Mouse (Mus musculus): ENCODE results near the gene Gsto1.
"Not testable (repeated sequence)": the region's sequence is repeated elsewhere in the genome, so short reads cannot be mapped to it uniquely, and the experiment has no call there.

The Gsto1 gene

GRCm38 (mm10) chr19:47854796-47855783 is at the start of gene Gsto1:
TSS of gene Gsto1 (plus strand) at chr19:47854970.
- in situ Hi-C loops (cut with MboI, MseI) = no loop called here

GRCm38 (mm10) chr19:47812091-47812490 is 42.7 kb upstream of the Gsto1 start:
- in situ Hi-C loops (cut with MboI, MseI) = no loop called here

- in situ Hi-C loops (cut with MboI, MseI) = no loop called here
Measured at GRCm38 (mm10) chr19:47814721-47815120, 40.0 kb upstream of the Gsto1 start.

- in situ Hi-C loops (cut with MboI, MseI) = no loop called here
Measured at GRCm38 (mm10) chr19:47817692-47818091, 37.1 kb upstream of the Gsto1 start.

- in situ Hi-C loops (cut with MboI, MseI) = loop anchor here (10.0 kb wide), 1 partner anchor 316 kb away; no protein-coding TSS in a partner anchor
Measured at GRCm38 (mm10) chr19:47820832-47821493, 33.8 kb upstream of the Gsto1 start.

GRCm38 (mm10) chr19:47821494-47821872 is 33.3 kb upstream of the Gsto1 start:
- in situ Hi-C loops (cut with MboI, MseI) = loop anchor here (10.0 kb wide), 1 partner anchor 317 kb away; no protein-coding TSS in a partner anchor

- in situ Hi-C loops (cut with MboI, MseI) = loop anchor here (10.0 kb wide), 1 partner anchor 317 kb away; no protein-coding TSS in a partner anchor
Measured at GRCm38 (mm10) chr19:47822143-47822796, 32.5 kb upstream of the Gsto1 start.

- in situ Hi-C loops (cut with MboI, MseI) = loop anchor here (10.0 kb wide), 1 partner anchor 319 kb away; no protein-coding TSS in a partner anchor
Measured at GRCm38 (mm10) chr19:47824026-47824425, 30.7 kb upstream of the Gsto1 start.

- in situ Hi-C loops (cut with MboI, MseI) = loop anchor here (10.0 kb wide), 1 partner anchor 325 kb away; no protein-coding TSS in a partner anchor
Measured at GRCm38 (mm10) chr19:47829913-47830450, 24.8 kb upstream of the Gsto1 start.

- in situ Hi-C loops (cut with MboI, MseI) = no loop called here
Measured at GRCm38 (mm10) chr19:47831111-47831510, 23.7 kb upstream of the Gsto1 start.

- in situ Hi-C loops (cut with MboI, MseI) = no loop called here
Measured at GRCm38 (mm10) chr19:47832316-47832715, 22.5 kb upstream of the Gsto1 start.

- in situ Hi-C loops (cut with MboI, MseI) = no loop called here
Measured at GRCm38 (mm10) chr19:47834614-47835013, 20.2 kb upstream of the Gsto1 start.

GRCm38 (mm10) chr19:47835776-47836175 is 19.0 kb upstream of the Gsto1 start:
- in situ Hi-C loops (cut with MboI, MseI) = no loop called here

- in situ Hi-C loops (cut with MboI, MseI) = no loop called here
Measured at GRCm38 (mm10) chr19:47836701-47837526, 17.9 kb upstream of the Gsto1 start.

- in situ Hi-C loops (cut with MboI, MseI) = no loop called here
Measured at GRCm38 (mm10) chr19:47837527-47837901, 17.3 kb upstream of the Gsto1 start.

- in situ Hi-C loops (cut with MboI, MseI) = not testable (repeated sequence)
Measured at GRCm38 (mm10) chr19:47841234-47841633, 13.5 kb upstream of the Gsto1 start.

GRCm38 (mm10) chr19:47849735-47850134 is 5.0 kb upstream of the Gsto1 start:
- in situ Hi-C loops (cut with MboI, MseI) = no loop called here

- in situ Hi-C loops (cut with MboI, MseI) = not testable (repeated sequence)
Measured at GRCm38 (mm10) chr19:47852131-47852530, 2.6 kb upstream of the Gsto1 start.

GRCm38 (mm10) chr19:47853053-47853452 is 1.7 kb upstream of the Gsto1 start:
- in situ Hi-C loops (cut with MboI, MseI) = no loop called here

GRCm38 (mm10) chr19:47853951-47854795 is 597 bp upstream of the Gsto1 start:
- in situ Hi-C loops (cut with MboI, MseI) = no loop called here

Measured in regulatory T cell (primary cell).